Mouse (Mus musculus) liver (tissue): Measurements from ENCODE around the gene Bclaf3.
A peak's percentile ranks its signal among the peaks of the same experiment; 100 is the strongest.

ENCODE experiments used
- DNase-seq: peaks from one replicate; pipeline ENCODE4 v3.0.0-alpha.2; 2020; ENCODE audit warnings: mixed read lengths

The Bclaf3 gene

DNA sequence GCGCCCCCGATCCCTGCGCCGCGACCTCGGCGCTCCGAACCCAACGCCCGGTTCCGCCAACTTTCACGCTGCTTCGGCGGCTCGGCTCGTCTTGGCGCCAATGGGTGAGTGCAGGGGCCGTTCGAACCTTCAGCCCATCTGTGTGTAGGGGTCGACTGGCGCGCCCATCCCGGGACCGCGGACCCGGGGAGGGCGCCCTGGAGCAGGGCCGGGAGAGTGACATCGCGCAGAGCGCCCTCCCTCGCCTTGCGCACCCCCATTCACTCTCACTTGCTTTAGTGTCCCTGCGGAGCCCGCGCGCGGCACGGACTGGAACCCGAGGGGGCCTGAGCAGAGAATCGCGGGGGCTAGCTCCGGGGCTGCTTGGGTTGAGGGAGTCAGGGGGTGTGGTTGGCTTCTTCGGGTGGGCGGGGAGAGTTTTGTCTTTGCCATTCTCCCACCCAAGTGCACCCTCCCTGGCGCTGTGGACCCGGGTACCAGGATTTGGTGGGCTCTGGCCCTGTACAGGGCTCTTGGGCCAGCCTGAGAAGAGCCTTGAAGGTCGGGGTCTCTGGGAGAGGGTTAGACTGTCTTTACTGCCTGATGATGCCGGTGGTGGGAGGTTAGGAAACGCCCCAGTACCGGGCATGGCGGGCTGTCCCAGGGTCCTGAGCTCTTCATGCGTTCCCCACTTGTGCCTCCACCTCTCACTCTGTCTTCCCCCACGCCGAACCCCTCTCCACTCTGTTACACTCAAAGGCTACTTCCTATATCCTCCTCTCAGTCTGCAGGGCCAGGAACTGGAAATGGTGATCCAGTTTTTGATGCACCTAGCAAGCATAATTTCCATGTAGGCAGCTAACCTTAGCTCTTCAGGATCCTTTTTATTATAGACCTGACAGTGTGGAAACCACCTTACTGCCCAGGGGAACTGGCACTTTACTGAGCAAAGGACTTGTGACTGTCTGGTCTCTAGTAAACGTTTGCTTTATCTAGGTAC, 101.4 kb downstream of the Bclaf3 start:
- DNase-seq, result peak; percentile 44

DNA sequence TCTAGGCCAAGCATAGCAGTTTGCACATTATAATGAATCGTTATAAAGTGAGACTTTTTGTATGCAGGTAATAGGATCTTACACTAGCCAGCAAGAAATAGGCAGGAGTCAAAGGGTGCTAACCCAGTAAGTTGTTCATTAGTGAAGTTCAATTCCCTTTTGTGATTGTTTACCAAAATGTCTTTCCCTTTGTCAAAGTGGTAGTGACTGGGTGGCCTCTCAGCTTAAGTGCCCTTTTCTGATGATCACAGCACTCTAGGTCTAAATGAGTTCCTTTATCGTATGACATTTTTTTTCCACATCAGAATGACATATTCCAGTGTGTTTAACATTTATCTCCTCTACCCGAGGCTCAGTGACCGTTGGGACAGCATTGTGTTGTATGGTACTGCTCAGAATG, 102.1 kb downstream of the Bclaf3 start:
- no peak for DNase-seq

DNA sequence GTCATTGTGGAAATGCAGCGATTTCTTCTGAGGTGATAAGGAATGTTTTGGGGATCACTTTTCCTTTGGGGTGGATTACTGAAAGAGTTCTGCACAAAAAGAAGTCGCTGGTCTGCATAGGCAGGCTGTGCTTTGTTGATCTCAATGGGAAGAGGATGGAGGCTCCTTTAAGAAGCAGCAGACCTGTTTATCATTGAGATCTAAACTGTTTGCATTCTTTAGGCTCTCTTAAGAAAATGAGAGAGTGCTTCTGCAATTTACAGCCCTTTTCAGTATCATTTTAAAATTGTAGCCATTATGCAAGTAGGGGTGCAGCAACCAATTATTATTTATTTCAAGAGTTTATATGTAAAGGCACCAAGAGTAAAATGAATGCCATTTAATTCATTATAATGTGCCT, 102.7 kb downstream of the Bclaf3 start:
- DNase-seq, result no peak

DNA sequence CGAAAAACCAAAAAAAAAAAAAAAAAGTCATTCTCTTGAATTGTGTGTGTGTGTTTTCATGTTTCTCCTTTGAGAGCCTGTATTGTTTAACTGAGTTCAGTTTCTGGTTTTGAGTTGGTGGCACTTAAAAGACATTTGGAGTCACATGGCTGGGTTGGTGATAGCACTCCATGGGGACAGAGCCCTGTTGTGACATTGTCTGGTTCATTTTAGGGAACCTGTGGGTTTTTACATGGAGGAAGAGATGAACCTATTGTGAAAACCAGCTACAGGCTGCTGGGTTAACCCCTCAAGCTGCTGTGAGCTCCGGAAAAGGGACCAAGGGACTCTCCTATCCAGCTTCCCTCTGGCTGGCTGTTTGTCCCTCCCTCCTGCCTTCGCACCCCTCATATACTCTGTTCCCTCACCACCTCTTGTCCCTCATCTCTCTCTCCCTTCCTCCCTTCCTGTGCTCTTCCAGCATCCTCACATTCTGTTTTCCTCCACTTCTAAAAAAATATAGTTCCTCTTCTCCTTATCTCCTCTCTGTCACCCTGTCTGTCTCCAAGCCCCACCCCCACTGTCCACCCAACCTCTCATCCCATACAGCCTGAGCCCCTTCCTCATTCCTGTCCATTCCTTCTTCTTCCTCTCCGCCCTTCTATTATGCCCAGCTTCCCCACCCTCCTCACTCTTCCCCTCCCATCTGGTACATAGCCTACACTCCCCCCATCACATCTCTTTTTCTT, 112.2 kb downstream of the Bclaf3 start:
- peak; percentile 14 for DNase-seq

DNA sequence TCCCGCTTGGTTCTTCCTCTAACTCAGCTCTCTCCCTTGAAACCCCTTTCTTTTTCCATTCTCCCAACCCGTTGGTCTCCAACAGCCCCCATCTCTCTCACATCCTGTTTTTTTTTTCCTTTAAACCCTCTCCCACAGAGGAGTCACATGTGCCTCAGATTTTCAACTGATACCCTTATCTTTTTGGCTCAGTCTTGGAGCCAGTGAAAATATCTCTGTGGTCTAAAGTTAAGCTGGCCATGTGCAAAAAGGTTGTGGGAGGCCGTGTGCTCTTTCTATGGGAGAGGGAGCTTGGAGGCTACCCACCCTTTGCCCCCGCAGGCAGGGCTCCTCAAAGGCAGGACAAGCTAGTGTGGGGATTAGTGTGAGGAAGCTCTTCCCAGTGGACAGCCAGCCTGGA, 113.5 kb downstream of the Bclaf3 start:
- no peak for DNase-seq
